Mouse (Mus musculus) lung, adult 2 months (tissue): ENCODE data around the gene C530025M09Rik.

Experiments
- CTCF ChIP-seq: fragments of 200-500 bp; IDR thresholded peaks from 2 replicates; pipeline ENCODE4 v1.5.1; 2011; ENCODE audit warnings: mild to moderate bottlenecking, low read length, control low read depth; ENCODE audit not compliant: insufficient read depth
- POLR2A ChIP-seq: fragments of 200-500 bp; IDR thresholded peaks from 2 replicates; pipeline ENCODE4 v1.6.1; 2011; ENCODE audit warnings: low read depth, mild to moderate bottlenecking, control low read depth, low read length, borderline replicate concordance; ENCODE audit errors: extremely low read depth

- TF ChIP-seq CTCF: no peak
- TF ChIP-seq POLR2A: no peak
These were observed 5.6 kb upstream of the C530025M09Rik start for GRCm38 (mm10) chr2:149836471-149837135.
